ENCODE assay signal across 25 mouse cellular contexts in genomic region chr14:76483701-76484100, GRCm38 (mm10).
"Had no signal": no experiment of that assay in that cellular context is flagged by ENCODE, and none has a peak within 500 bp of the region (broad histone marks: within the 10 kb centered on the region; RNA-seq: fewer than 3 reads in every experiment).

No protein-coding gene starts in this region.

- H3K27ac ChIP-seq: gastrocnemius, adult 2 months; heart, embryonic 10.5 days; hindbrain, embryonic 10.5 days; hindbrain, embryonic 12.5 days; hindbrain, embryonic 14.5 days; intestine, embryonic 15.5 days; limb, embryonic 13.5 days; limb, embryonic 15.5 days; liver, embryonic 13.5 days; liver, embryonic 15.5 days had no signal

- ATAC-seq: forebrain, embryonic 16.5 days; hindbrain, embryonic 16.5 days; inflammation-experienced regulatory T-cells, adult 6 months; intestine, embryonic 15.5 days; intestine, postnatal 0 days had no signal

- H3K27me3 ChIP-seq: heart, embryonic 12.5 days; hindbrain, embryonic 12.5 days; intestine, embryonic 15.5 days; limb, embryonic 13.5 days; limb, embryonic 15.5 days; liver, embryonic 13.5 days; liver, embryonic 15.5 days had no signal

- H3K9ac ChIP-seq: heart, embryonic 12.5 days; hindbrain, embryonic 12.5 days; hindbrain, embryonic 14.5 days; intestine, embryonic 15.5 days; limb, embryonic 13.5 days; limb, embryonic 15.5 days; liver, embryonic 13.5 days; liver, embryonic 15.5 days had no signal

- H3K4me3 ChIP-seq: gastrocnemius, adult 2 months; heart, embryonic 10.5 days; heart, embryonic 12.5 days; hindbrain, embryonic 10.5 days; hindbrain, embryonic 12.5 days; intestine, embryonic 15.5 days; limb, embryonic 13.5 days; limb, embryonic 15.5 days; liver, embryonic 13.5 days; liver, embryonic 15.5 days had no signal

- H3K9me3 ChIP-seq: heart, embryonic 10.5 days; heart, embryonic 12.5 days; hindbrain, embryonic 10.5 days; hindbrain, embryonic 12.5 days; intestine, embryonic 15.5 days; limb, embryonic 13.5 days; limb, embryonic 15.5 days; liver, embryonic 13.5 days; liver, embryonic 15.5 days had no signal

- DNase-seq: gastrocnemius, adult 2 months; gastrocnemius, postnatal 10 days; gastrocnemius, postnatal 25 days; heart, adult 18-20 months; heart, postnatal 10 days; heart, postnatal 4 days; layer of hippocampus, adult 9-11 months; layer of hippocampus, postnatal 36 days; left cerebral cortex, postnatal 4 days; liver, embryonic 13.5 days; lung, adult 18-20 months had no signal

- H3K4me2 ChIP-seq: heart, embryonic 12.5 days; hindbrain, embryonic 12.5 days; hindbrain, embryonic 14.5 days; intestine, embryonic 15.5 days; limb, embryonic 13.5 days; limb, embryonic 15.5 days; liver, embryonic 11.5 days; liver, embryonic 13.5 days; liver, embryonic 15.5 days had no signal

- H3K4me1 ChIP-seq: liver, embryonic 15.5 days had no signal

- H3K36me3 ChIP-seq: heart, embryonic 10.5 days; heart, embryonic 12.5 days; hindbrain, embryonic 10.5 days; hindbrain, embryonic 12.5 days; intestine, embryonic 15.5 days; limb, embryonic 13.5 days; limb, embryonic 15.5 days; liver, embryonic 13.5 days; liver, embryonic 15.5 days had no signal
